Mouse (Mus musculus) frontal cortex, adult (tissue): ENCODE results near the gene Gucy2g.

Source experiments
- ATAC-seq: cut with Nextera tagmentation; 2 replicates; pipeline ENCODE4 v1.9.2; 2017; ENCODE audit warnings: mild to moderate bottlenecking, moderate library complexity, mixed read lengths; ENCODE audit not compliant: low TSS enrichment

Gucy2g gene

GRCm38 (mm10) chr19:55247991-55248520 is 7.0 kb upstream of the Gucy2g start:
- ATAC-seq = no peak

- ATAC-seq = no peak
These were observed 6.5 kb upstream of the Gucy2g start for GRCm38 (mm10) chr19:55247563-55247962.

GRCm38 (mm10) chr19:55244791-55245231 is 3.8 kb upstream of the Gucy2g start:
- peak; percentile 99 for ATAC-seq

GRCm38 (mm10) chr19:55239766-55240426 is 1.1 kb downstream of the Gucy2g start:
- ATAC-seq = no peak

GRCm38 (mm10) chr19:55236564-55236963 is 4.5 kb downstream of the Gucy2g start:
- ATAC-seq = peak; percentile 90

- ATAC-seq = no peak; the same call in 1 of the 2 replicates
These were observed 5.0 kb downstream of the Gucy2g start for GRCm38 (mm10) chr19:55236026-55236425.

- no peak for ATAC-seq
These were observed 8.9 kb downstream of the Gucy2g start for GRCm38 (mm10) chr19:55232136-55232535.

GRCm38 (mm10) chr19:55231081-55231480 is 10.0 kb downstream of the Gucy2g start:
- ATAC-seq = peak; percentile 74

GRCm38 (mm10) chr19:55227135-55227534 is 13.9 kb downstream of the Gucy2g start:
- no peak for ATAC-seq

- ATAC-seq = no peak
These were observed 14.4 kb downstream of the Gucy2g start for GRCm38 (mm10) chr19:55226621-55227020.

- no peak for ATAC-seq
These were observed 18.8 kb downstream of the Gucy2g start for GRCm38 (mm10) chr19:55222268-55222667.

GRCm38 (mm10) chr19:55221208-55221607 is 19.8 kb downstream of the Gucy2g start:
- peak; percentile 62 for ATAC-seq

- ATAC-seq = no peak
These were observed 21.7 kb downstream of the Gucy2g start for GRCm38 (mm10) chr19:55219359-55219758.

- no peak; the same call in 1 of the 2 replicates for ATAC-seq
These were observed 22.3 kb downstream of the Gucy2g start for GRCm38 (mm10) chr19:55218741-55219221.

- ATAC-seq = peak; percentile 31
These were observed 22.8 kb downstream of the Gucy2g start for GRCm38 (mm10) chr19:55218192-55218739.

- peak; percentile 64 for ATAC-seq
These were observed 23.7 kb downstream of the Gucy2g start for GRCm38 (mm10) chr19:55217365-55217764.

- ATAC-seq = no peak
These were observed 24.2 kb downstream of the Gucy2g start for GRCm38 (mm10) chr19:55216876-55217275.

- ATAC-seq = peak; percentile 10
These were observed 27.3 kb downstream of the Gucy2g start for GRCm38 (mm10) chr19:55213617-55214340.

GRCm38 (mm10) chr19:55211698-55212097 is 29.3 kb downstream of the Gucy2g start:
- no peak for ATAC-seq

GRCm38 (mm10) chr19:55209084-55209483 is 32.0 kb downstream of the Gucy2g start:
- no peak for ATAC-seq

- no peak for ATAC-seq
These were observed 32.4 kb downstream of the Gucy2g start for GRCm38 (mm10) chr19:55208654-55209053.

GRCm38 (mm10) chr19:55207746-55208538 is 33.1 kb downstream of the Gucy2g start:
- ATAC-seq = no peak
